Mouse (Mus musculus) heart, postnatal 0 days (tissue): ENCODE measurements around the gene 5730596B20Rik.

Source experiments
- CTCF ChIP-seq: IDR thresholded peaks from 2 replicates; pipeline ENCODE4 v1.5.1; 2016; ENCODE audit warnings: antibody characterized with exemption, control low read depth, low read depth
- EP300 ChIP-seq: IDR thresholded peaks from 2 replicates; pipeline ENCODE4 v1.6.1; 2016; ENCODE audit warnings: antibody characterized with exemption, low read depth

- no peak for TF ChIP-seq CTCF
- TF ChIP-seq EP300 = no peak
Observed at GRCm38 (mm10) chr6:52163366-52164031, 13.8 kb upstream of the 5730596B20Rik start.
